Mouse (Mus musculus) MEL (cell line): ENCODE data around the gene Zfp740. TPM values are rescaled to one million over a fixed set of nuclear protein-coding genes. Genes with fewer than 3 reads are reported as not detected.

ENCODE experiments used
- DNase-seq: peaks from one replicate; pipeline ENCODE4 v3.0.0; 2011; ENCODE audit warnings: low read depth, low spot score
- H3K27ac ChIP-seq: 2 replicates; pipeline ENCODE4 v1.5.1; 2012; ENCODE audit warnings: low read depth, mild to moderate bottlenecking, control low read depth, low read length, moderate library complexity; ENCODE audit not compliant: control insufficient read depth
- H3K27me3 ChIP-seq, 2 experiments: fragments of 150-350 bp in 1 of 2; sonication (generic) in 1 of 2; 2 replicates each; pipeline ENCODE4 v1.6.1; 2012; ENCODE audit warnings: low read length in 2 of 2, mild to moderate bottlenecking in 2 of 2, improper control_type of control experiment in 1 of 2, moderate library complexity in 1 of 2; ENCODE audit not compliant: insufficient read depth in 2 of 2, control insufficient read depth in 1 of 2
- H3K36me3 ChIP-seq, 2 experiments: 2 replicates each; pipeline ENCODE4 v1.6.1; 2012 to 2014; ENCODE audit warnings: low read length in 2 of 2, improper control_type of control experiment in 1 of 2, inconsistent platforms in 1 of 2, mild to moderate bottlenecking in 1 of 2; ENCODE audit not compliant: insufficient read depth in 2 of 2, control insufficient read depth in 1 of 2
- H3K4me1 ChIP-seq, 2 experiments: fragments of 150-350 bp in 1 of 2; sonication (generic) in 1 of 2; 2 replicates each; pipeline ENCODE4 v1.6.1; 2012; ENCODE audit warnings: low read length in 2 of 2, improper control_type of control experiment in 1 of 2, mild to moderate bottlenecking in 1 of 2; ENCODE audit not compliant: insufficient read depth in 2 of 2, control insufficient read depth in 1 of 2
- H3K4me3 ChIP-seq, 2 experiments: fragments of 150-350 bp in 1 of 2; sonication (generic) in 1 of 2; 2 replicates each; pipeline ENCODE4 v1.5.1; 2012; ENCODE audit warnings: low read depth in 2 of 2, low read length in 2 of 2, mild to moderate bottlenecking in 2 of 2, moderate library complexity in 2 of 2, control low read depth in 1 of 2, improper control_type of control experiment in 1 of 2; ENCODE audit not compliant: control insufficient read depth in 1 of 2, insufficient read depth in 1 of 2
- H3K79me2 ChIP-seq: 2 replicates; pipeline ENCODE4 v1.6.1; 2012; ENCODE audit warnings: mild to moderate bottlenecking, low read length, moderate library complexity; ENCODE audit not compliant: control insufficient read depth, poor library complexity, insufficient read depth
- H3K9ac ChIP-seq: 2 replicates; pipeline ENCODE4 v1.6.1; 2012; ENCODE audit warnings: low read depth, mild to moderate bottlenecking, control low read depth, low read length, moderate library complexity; ENCODE audit not compliant: control insufficient read depth, poor library complexity, severe bottlenecking
- H3K9me3 ChIP-seq: fragments of 150-350 bp; sonication (generic); replicated peaks from 2 replicates; pipeline ENCODE4 v1.6.1; 2012; ENCODE audit warnings: mild to moderate bottlenecking, low read length, improper control_type of control experiment, moderate library complexity; ENCODE audit not compliant: insufficient read depth
- BHLHE40 ChIP-seq: IDR thresholded peaks from 2 replicates; pipeline ENCODE4 v1.6.1; 2012; ENCODE audit warnings: low read depth, mild to moderate bottlenecking, inconsistent platforms, low read length, improper control_type of control experiment, borderline replicate concordance
- CHD1 ChIP-seq: IDR thresholded peaks from 2 replicates; pipeline ENCODE4 v1.6.1; 2012; ENCODE audit warnings: low read depth, mild to moderate bottlenecking, inconsistent platforms, low read length, improper control_type of control experiment
- CHD2 ChIP-seq: IDR thresholded peaks from 2 replicates; pipeline ENCODE4 v1.6.1; 2011; ENCODE audit warnings: low read length, improper control_type of control experiment
- CTCF ChIP-seq, 3 experiments: IDR thresholded peaks in 2 of 3; conservative IDR thresholded peaks in 1 of 3; 2 replicates each; pipeline ENCODE4 v1.5.1; 2011 to 2012; ENCODE audit warnings: low read length in 3 of 3, low read depth in 2 of 3, mild to moderate bottlenecking in 2 of 3, improper control_type of control experiment in 1 of 3, inconsistent platforms in 1 of 3, mixed read lengths in 1 of 3, moderate library complexity in 1 of 3; ENCODE audit not compliant: control insufficient read depth in 1 of 3, insufficient read depth in 1 of 3, poor library complexity in 1 of 3, severe bottlenecking in 1 of 3
- GABPA ChIP-seq: IDR thresholded peaks from 2 replicates; pipeline ENCODE4 v1.6.1; 2012; ENCODE audit warnings: low read depth, mild to moderate bottlenecking, inconsistent platforms, low read length, improper control_type of control experiment, moderate library complexity
- GATA1 ChIP-seq: IDR thresholded peaks from 2 replicates; pipeline ENCODE4 v1.6.1; 2011; ENCODE audit warnings: low read depth, low read length, improper control_type of control experiment
- JUND ChIP-seq: IDR thresholded peaks from 2 replicates; pipeline ENCODE4 v1.6.1; 2011; ENCODE audit warnings: low read depth, mild to moderate bottlenecking, improper control_type of control experiment, low read length
- KAT2A ChIP-seq: conservative IDR thresholded peaks from 2 replicates; pipeline ENCODE4 v1.6.1; 2012; ENCODE audit warnings: low read depth, low read length, improper control_type of control experiment, inconsistent platforms
- MAFK ChIP-seq: IDR thresholded peaks from 2 replicates; pipeline ENCODE4 v1.6.1; 2011; ENCODE audit warnings: low read depth, mild to moderate bottlenecking, low read length, improper control_type of control experiment, borderline replicate concordance
- MAX ChIP-seq: IDR thresholded peaks from 2 replicates; pipeline ENCODE4 v1.6.1; 2011; ENCODE audit warnings: low read length, improper control_type of control experiment
- MAZ ChIP-seq: IDR thresholded peaks from 2 replicates; pipeline ENCODE4 v1.6.1; 2012; ENCODE audit warnings: low read depth, mild to moderate bottlenecking, inconsistent platforms, low read length, improper control_type of control experiment
- MXI1 ChIP-seq: IDR thresholded peaks from 2 replicates; pipeline ENCODE4 v1.6.1; 2011; ENCODE audit warnings: mild to moderate bottlenecking, low read depth, low read length, improper control_type of control experiment
- POLR2AphosphoS2 ChIP-seq: IDR thresholded peaks from 2 replicates; pipeline ENCODE4 v1.6.1; 2011; ENCODE audit warnings: low read length, improper control_type of control experiment
- RCOR1 ChIP-seq: IDR thresholded peaks from 2 replicates; pipeline ENCODE4 v1.6.1; 2012; ENCODE audit warnings: low read depth, mild to moderate bottlenecking, inconsistent platforms, low read length, improper control_type of control experiment
- SIN3A ChIP-seq: IDR thresholded peaks from 2 replicates; pipeline ENCODE4 v1.6.1; 2012; ENCODE audit warnings: low read length, improper control_type of control experiment, inconsistent platforms
- SMC3 ChIP-seq: IDR thresholded peaks from 2 replicates; pipeline ENCODE4 v1.6.1; 2011; ENCODE audit warnings: low read depth, low read length, improper control_type of control experiment
- TAL1 ChIP-seq: IDR thresholded peaks from 2 replicates; pipeline ENCODE4 v1.6.1; 2012; ENCODE audit warnings: mild to moderate bottlenecking, inconsistent platforms, low read length, moderate library complexity, mixed read lengths
- UBTF ChIP-seq: IDR thresholded peaks from 2 replicates; pipeline ENCODE4 v1.6.1; 2012; ENCODE audit warnings: low read depth, mild to moderate bottlenecking, inconsistent platforms, low read length, improper control_type of control experiment, moderate library complexity, borderline replicate concordance; ENCODE audit not compliant: insufficient read depth
- USF1 ChIP-seq: IDR thresholded peaks from 2 replicates; pipeline ENCODE4 v1.6.1; 2014; ENCODE audit warnings: low read depth, mild to moderate bottlenecking, inconsistent platforms, low read length, improper control_type of control experiment, moderate library complexity
- ZC3H11A ChIP-seq: IDR thresholded peaks from 2 replicates; pipeline ENCODE4 v1.6.1; 2012; ENCODE audit warnings: low read depth, mild to moderate bottlenecking, inconsistent platforms, low read length, improper control_type of control experiment
- ZNF384 ChIP-seq: IDR thresholded peaks from 2 replicates; pipeline ENCODE4 v1.6.1; 2012; ENCODE audit warnings: low read depth, mild to moderate bottlenecking, inconsistent platforms, low read length, improper control_type of control experiment
- polyA plus RNA-seq, 2 experiments: library from polyadenylated mRNA; stranded (reverse) in 1 of 2; unstranded in 1 of 2; fragments of >175 nt in 1 of 2; fragments of >200 nt in 1 of 2; gene quantifications; 2 replicates each; pipeline versions ENCODE4 v1.2.1 to v1.2.4; 2012; ENCODE audit warnings: low replicate concordance in 2 of 2, low read depth in 1 of 2; ENCODE audit not compliant: insufficient read length in 2 of 2, insufficient read depth in 1 of 2, missing spikeins in 1 of 2
- total RNA-seq: library from RNA; depleted of rRNA; stranded (reverse); fragments of 300-350 nt; gene quantifications from 2 replicates; pipeline ENCODE4 v1.2.3, GENCODE M21; 2012

Zfp740 gene
- total and polyA plus RNA-seq, 3 experiments = 39.9 to 50.1 TPM; not detected in 1

- no peaks in the 10 kb centered on the region for H3K9me3 ChIP-seq
- DNase-seq = no peak
- no peak overlapping the region for H3K9ac ChIP-seq
- no peak overlapping the region for H3K27ac ChIP-seq
- no peaks in the 10 kb centered on the region; the same call in 1 of the 2 replicates for H3K79me2 ChIP-seq
- H3K27me3 ChIP-seq = peaks cover 35 to 47% of the 10 kb centered on the region in 2 experiments
- H3K4me1 ChIP-seq = peaks cover 5 to 14% of the 10 kb centered on the region in 2 experiments; a peak in 3 of 4 replicates
- TF ChIP-seq ZNF384 = no peak
- TF ChIP-seq RCOR1 = no peak
- TF ChIP-seq UBTF = no peak
- no peak for TF ChIP-seq USF1
- no peak for TF ChIP-seq CHD1
- no peak for TF ChIP-seq GABPA
- no peak; the same call in 1 of the 2 replicates for TF ChIP-seq JUND
- no peak for TF ChIP-seq TAL1
- TF ChIP-seq SMC3 = no peak
- no peak for TF ChIP-seq KAT2A
- no peak for TF ChIP-seq MAX
- no peak for TF ChIP-seq GATA1
- TF ChIP-seq BHLHE40 = no peak
- TF ChIP-seq, all 39 proteins: peak for 0
- Histone ChIP-seq H3K36me3 (peaks cover 0 to 4% of the 10 kb centered on the region in 2 experiments; a peak in 2 of 4 replicates), H3K4me3 (no peak overlapping the region)
Measured at GRCm38 (mm10) chr15:102249251-102249691, 46.2 kb downstream of the Zfp740 start.

GRCm38 (mm10) chr15:102249967-102250366, 46.9 kb downstream of the Zfp740 start:
- no peak overlapping the region for H3K9ac ChIP-seq
- H3K27me3 ChIP-seq = peaks cover 36 to 50% of the 10 kb centered on the region in 2 experiments

More at GRCm38 (mm10) chr15:102249967-102250366, 46.9 kb downstream of the Zfp740 start:
- Histone ChIP-seq H3K4me3 (no peak overlapping the region), H3K9me3 (no peaks in the 10 kb centered on the region), H3K4me1 (peaks cover 5 to 12% of the 10 kb centered on the region in 2 experiments), H3K79me2 (no peaks in the 10 kb centered on the region; the same call in 1 of the 2 replicates), H3K36me3 (no peaks in the 10 kb centered on the region)
- TF ChIP-seq GATA1 = no peak
- no peak for TF ChIP-seq MXI1
- no peak for TF ChIP-seq MAZ
- no peak for TF ChIP-seq JUND
- TF ChIP-seq CTCF (IDR thresholded peaks at IDR 0.05 in 2 of 3, conservative IDR thresholded peaks at IDR 0.05 in 1 of 3; ENCODE audit: control insufficient read depth in 1 of 3, insufficient read depth in 1 of 3, low read depth in 2 of 3, low read length in 3 of 3, poor library complexity in 1 of 3, severe bottlenecking in 1 of 3) = no peak
- TF ChIP-seq POLR2AphosphoS2 = no peak
- no peak for TF ChIP-seq KAT2A
- TF ChIP-seq MAFK = no peak
- no peak for TF ChIP-seq SIN3A
- no peak for TF ChIP-seq CHD2
- no peak for TF ChIP-seq ZC3H11A
- no peak for TF ChIP-seq SMC3
- no peak for TF ChIP-seq UBTF
- TF ChIP-seq TAL1 = no peak
- no peak for TF ChIP-seq USF1
- TF ChIP-seq, all 39 proteins: peak for 0
- no peak for DNase-seq
- no peak overlapping the region for H3K27ac ChIP-seq
